Mouse (Mus musculus): ENCODE measurements around the gene Aars.
"Not testable (repeated sequence)": the region's sequence is repeated elsewhere in the genome, so short reads cannot be mapped to it uniquely, and the experiment has no call there.

Aars gene

DNA sequence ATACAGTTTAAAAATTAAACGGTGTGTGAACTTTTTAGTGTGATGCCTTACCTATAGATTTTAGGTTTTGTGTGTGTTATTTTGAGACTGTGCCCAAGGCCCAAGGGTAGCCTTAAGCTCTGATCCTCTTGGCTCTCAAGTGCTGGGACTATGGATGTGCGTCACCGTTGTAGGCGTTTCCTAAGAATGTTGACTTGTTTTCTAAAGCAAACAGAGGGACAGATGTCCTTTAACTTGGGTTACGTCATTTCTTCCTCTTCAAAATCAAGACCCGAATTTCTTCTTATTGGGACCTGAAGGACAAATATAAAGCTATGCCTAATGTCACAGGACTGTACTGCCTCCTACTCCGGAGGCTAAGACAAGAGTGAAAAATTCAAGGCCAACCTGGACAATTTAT is at the start of gene Aars:
Gene Aars, plus strand, starts transcription at position 229 of the 400 bp plus-strand sequence.
- no peak for DNase-seq (ENCODE audit: low spot score in 2 of 2)

- DNase-seq (ENCODE audit: low spot score in 2 of 2): no peak
Measured at GRCm38 (mm10) chr8:110987805-110988744, 44.9 kb upstream of the Aars start.

GRCm38 (mm10) chr8:110990017-110990416 is 42.9 kb upstream of the Aars start:
- DNase-seq (ENCODE audit: low spot score in 2 of 2): no peak

- no peak for DNase-seq (ENCODE audit: low spot score in 2 of 2)
Measured at GRCm38 (mm10) chr8:110996641-110997430, 36.1 kb upstream of the Aars start.

DNA sequence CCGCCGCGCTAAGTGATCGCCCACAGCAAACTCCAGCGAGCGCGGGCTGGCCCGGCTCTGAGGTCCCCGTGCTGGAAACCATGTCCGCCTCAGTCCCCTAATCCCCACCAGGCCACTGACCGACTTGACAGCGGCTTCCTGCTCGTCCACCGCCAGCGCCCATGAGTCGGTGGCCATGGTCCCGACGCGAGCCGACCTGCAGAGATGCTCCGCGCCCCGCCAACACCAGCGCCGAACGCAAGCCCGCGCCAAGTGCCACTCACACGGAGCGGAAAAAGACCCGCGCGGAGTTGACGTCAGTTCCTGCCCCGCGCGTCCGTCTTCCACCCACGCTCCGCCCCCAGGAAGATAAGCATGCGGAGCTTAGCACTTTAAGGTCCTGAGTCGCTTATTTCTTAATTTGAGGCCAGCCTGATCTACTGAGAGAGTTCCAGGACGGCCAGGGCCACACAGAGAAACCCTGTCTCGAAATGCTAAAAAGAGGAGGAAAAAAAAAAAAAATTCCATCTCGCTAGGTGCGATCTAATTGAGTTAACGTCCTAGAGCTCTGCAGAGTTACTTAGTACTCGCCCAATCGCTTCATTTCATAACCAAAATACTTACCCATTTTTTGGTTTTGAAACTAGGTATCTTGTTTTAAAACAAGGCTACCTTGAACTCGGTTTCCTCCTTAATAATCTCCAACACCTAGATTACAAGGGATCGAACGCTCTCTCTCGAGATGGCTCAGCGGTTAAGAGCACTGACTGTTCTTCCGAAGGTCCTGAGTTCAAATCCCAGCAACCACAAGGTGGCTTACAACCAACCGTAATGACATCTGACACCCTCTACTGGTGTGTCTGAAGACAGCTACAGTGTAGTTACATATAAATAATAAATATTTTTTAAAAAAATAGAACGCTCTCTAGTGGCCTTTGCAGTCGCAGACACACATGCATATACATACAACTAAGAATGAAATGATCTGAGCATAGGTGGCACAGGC is 35.1 kb upstream of the Aars start, which contains the start of gene Ddx19a:
Gene Ddx19a, minus strand, starts transcription at position 254 of the 985 bp plus-strand sequence.
- peak; percentile 77 to 84 for DNase-seq (ENCODE audit: low spot score in 2 of 2)

- DNase-seq (ENCODE audit: low spot score in 2 of 2): not testable (repeated sequence)
Measured at GRCm38 (mm10) chr8:111010230-111010991, 22.5 kb upstream of the Aars start.

GRCm38 (mm10) chr8:111026609-111027008 is 6.3 kb upstream of the Aars start:
- not testable (repeated sequence) for DNase-seq (ENCODE audit: low spot score in 2 of 2)

DNA sequence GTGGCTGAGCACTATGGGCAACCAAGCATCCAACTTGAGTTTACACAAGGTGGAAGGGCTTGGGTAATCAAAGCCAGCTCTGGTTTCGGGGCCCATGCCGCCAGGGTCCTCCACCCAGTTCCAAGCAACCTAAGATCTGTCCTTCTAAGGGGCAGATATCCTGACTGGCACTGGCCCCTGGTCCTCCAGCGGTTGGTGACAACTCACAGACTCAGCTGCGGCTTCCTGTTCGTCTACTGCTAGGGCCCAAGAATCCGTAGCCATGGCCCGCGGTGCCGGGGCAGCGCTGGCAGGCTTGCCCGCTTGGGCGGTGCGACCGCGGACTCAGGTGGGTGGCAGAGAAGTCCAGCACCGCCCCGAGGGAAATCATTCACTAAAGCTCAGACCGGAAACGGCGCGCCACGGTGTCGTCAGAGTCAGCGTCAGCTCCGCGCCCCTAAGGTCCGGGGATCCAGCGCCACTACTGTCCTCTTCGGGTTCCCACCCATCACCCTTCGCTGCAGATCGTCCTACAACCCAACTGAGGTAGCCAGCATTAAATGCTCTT is 5.5 kb upstream of the Aars start:
- peak; percentile 80 to 85 for DNase-seq (ENCODE audit: low spot score in 2 of 2)

DNA sequence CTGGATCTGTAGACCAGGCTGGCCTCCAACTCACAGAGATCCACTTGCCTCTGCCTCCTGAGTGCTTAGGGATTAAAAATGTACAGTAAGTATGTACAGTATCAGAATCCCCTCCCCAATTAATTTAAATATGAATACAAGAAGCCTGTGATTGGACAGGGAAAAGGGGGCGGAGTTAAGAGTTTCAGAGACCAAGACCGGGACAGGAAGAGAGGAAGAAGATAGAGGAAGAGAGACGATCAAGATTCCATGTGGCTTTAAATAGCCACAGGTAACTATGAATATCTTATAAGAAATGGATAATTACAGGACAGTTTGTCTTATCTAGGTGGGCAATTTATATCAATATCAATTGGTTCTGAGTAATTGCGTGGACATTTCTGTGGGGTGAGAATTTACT is 3.4 kb upstream of the Aars start:
- no peak for DNase-seq (ENCODE audit: low spot score in 2 of 2)

DNA sequence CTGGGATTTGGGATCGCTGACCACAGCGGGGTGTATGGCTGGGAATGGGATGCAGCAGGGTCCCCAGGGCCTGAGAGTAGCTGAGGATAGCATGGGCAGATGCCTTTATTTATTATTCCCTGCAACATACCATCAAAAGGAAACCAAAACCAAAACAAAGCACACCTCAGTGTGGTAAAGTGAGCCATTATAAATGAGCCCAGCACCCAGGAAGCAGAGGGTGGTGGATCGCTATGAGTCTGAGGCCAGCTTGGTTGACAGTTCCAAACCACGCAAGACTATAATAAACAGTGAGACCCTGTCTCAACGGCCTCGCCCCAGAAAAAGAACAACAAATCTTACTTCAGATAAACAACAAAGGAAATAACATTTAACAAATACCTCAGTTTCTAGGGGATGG is 2.9 kb upstream of the Aars start:
- DNase-seq (ENCODE audit: low spot score in 2 of 2): no peak

GRCm38 (mm10) chr8:111031572-111031971 is 1.4 kb upstream of the Aars start, which contains the start of gene Ddx19b:
Gene Ddx19b, minus strand, starts transcription at chr8:111031751.
- no peak for DNase-seq (ENCODE audit: low spot score in 2 of 2)

DNA sequence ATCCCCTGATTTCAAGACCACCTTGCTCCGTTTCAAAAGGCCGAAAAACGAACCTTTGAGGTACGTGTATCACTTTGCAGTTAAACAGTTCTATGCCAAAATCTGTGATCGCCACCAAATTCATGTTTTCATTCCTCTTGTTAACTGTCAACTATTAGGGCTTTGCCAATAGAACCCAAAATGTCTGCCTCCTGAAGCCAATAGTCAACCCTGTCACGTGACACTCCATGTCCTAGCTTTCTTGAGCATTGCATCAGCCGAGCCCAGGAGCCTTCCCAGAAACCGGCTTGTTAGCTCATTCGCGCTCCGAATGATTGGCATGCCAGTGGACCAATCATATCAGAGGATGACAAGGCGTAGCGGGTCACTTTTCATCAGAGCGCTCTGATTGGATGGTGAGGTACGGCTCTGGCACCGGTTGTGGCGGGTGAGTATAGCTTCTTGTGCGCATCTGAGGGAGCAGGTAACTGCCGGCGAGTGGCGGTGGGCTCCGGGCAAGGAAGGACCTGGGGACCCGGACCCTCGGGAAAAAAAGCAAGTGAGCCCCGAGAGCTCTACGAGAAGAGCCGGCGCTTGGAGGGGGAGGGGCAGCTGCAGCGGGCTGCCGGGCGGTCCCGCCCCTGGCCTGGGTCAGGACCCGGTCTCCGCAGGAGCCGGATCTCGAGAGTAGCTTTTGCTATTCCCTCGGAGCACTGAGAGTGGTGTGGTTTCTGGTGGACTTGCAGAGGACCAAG is 705 bp downstream of the Aars start:
- DNase-seq (ENCODE audit: low spot score in 2 of 2): peak; percentile 98 to 99

- no peak for DNase-seq (ENCODE audit: low spot score in 2 of 2)
Measured at GRCm38 (mm10) chr8:111034276-111034675, 1.3 kb downstream of the Aars start.

DNA sequence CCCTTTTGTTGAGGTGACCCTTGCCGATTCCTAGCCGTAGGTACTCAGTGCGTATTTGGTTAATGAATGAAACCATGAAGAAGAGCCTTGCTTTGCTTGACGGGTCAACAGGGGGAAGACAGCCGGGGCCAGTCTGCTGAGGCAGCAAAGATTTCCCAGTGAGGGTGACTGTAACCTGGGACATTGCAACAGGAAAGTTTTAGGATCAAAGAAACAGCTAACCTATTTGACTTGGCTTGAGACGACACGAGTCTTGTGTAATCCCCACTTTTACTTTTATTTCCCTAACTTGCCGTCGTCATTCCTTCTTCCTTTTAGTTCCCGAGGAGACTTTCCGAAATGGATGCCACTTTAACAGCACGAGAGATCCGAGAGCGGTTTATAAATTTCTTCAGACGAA is 3.6 kb downstream of the Aars start:
- DNase-seq (ENCODE audit: low spot score in 2 of 2): no peak

- DNase-seq (ENCODE audit: low spot score in 2 of 2): no peak
Measured at GRCm38 (mm10) chr8:111042546-111042945, 9.6 kb downstream of the Aars start.

DNA sequence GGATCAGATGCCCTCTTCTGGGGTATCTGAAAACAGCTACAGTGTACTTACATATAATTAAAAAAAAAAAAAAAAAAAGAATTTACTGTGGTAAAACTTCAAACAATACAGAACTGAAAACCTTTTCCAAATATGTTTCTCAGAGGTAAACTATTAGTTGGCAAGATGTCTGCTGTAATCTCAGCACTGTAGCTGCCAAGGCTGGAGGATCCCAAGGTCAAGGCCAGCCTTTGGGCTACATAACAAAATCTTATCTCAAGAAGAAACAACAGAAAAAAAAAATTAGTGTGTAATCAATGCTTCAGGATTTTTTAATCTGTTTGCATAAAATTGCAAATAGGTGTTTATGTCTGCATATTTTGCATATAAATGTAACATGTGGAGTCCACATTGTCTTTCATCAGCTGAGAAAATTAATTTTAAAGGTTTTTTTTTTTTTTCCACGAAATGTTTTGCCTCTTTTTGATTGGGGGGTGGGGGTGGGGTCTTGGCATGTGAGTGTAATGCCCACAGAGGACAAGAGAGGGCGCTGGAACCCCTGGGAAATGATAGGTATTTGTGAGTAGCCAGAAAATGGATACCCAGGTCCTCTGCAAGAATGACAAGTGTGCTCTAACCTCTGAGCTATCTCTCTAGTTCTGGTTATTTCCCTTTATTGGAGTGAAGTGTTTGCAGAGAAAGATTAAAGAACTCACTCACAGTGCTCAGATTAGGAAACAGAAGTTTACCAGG is 11.2 kb downstream of the Aars start:
- no peak for DNase-seq (ENCODE audit: low spot score in 2 of 2)

- no peak for DNase-seq (ENCODE audit: low spot score in 2 of 2)
Measured at GRCm38 (mm10) chr8:111048694-111049093, 15.8 kb downstream of the Aars start.

- no peak for DNase-seq (ENCODE audit: low spot score in 2 of 2)
Measured at GRCm38 (mm10) chr8:111049106-111049505, 16.2 kb downstream of the Aars start.
